Mouse (Mus musculus): Measurements from ENCODE around the gene Ctss. TPM values are rescaled to one million over a fixed set of nuclear protein-coding genes. Genes with fewer than 3 reads are reported as not detected.

Gene Ctss
- polyA plus RNA-seq, 1 experiment: 5.1 TPM

- H3K27ac ChIP-seq (ENCODE audit: insufficient read depth, low read length): no peak overlapping the region
- H3K4me3 ChIP-seq (ENCODE audit: insufficient read depth, low read length): no peak overlapping the region
- TF ChIP-seq POLR2A (IDR thresholded peaks at IDR 0.05; ENCODE audit: low read depth, low read length) (no peak), CTCF (IDR thresholded peaks at IDR 0.05; ENCODE audit: borderline replicate concordance, insufficient read depth, low read length) (no peak)
- H3K4me1 ChIP-seq (ENCODE audit: control insufficient read depth, insufficient read depth, low read length): peaks cover 3% of the 10 kb centered on the region; the same call in 1 of the 2 replicates
Observed at GRCm38 (mm10) chr3:95509348-95509747, 17.2 kb upstream of the Ctss start.

GRCm38 (mm10) chr3:95511611-95512180 lies 14.9 kb upstream of the Ctss start:
- TF ChIP-seq POLR2A (IDR thresholded peaks at IDR 0.05; ENCODE audit: low read depth, low read length): no peak
- no peak for TF ChIP-seq CTCF (IDR thresholded peaks at IDR 0.05; ENCODE audit: borderline replicate concordance, insufficient read depth, low read length)
- H3K27ac ChIP-seq (ENCODE audit: insufficient read depth, low read length): no peak overlapping the region
- H3K4me3 ChIP-seq (ENCODE audit: insufficient read depth, low read length): no peak overlapping the region
- H3K4me1 ChIP-seq (ENCODE audit: control insufficient read depth, insufficient read depth, low read length): peaks cover 3% of the 10 kb centered on the region; the same call in 1 of the 2 replicates

GRCm38 (mm10) chr3:95516614-95517041 lies 10.0 kb upstream of the Ctss start:
- Histone ChIP-seq H3K4me1 (ENCODE audit: control insufficient read depth, insufficient read depth, low read length) (peaks cover 3% of the 10 kb centered on the region; the same call in 1 of the 2 replicates), H3K4me3 (ENCODE audit: insufficient read depth, low read length) (no peak overlapping the region), H3K27ac (ENCODE audit: insufficient read depth, low read length) (no peak overlapping the region)
- TF ChIP-seq POLR2A (IDR thresholded peaks at IDR 0.05; ENCODE audit: low read depth, low read length) (no peak), CTCF (IDR thresholded peaks at IDR 0.05; ENCODE audit: borderline replicate concordance, insufficient read depth, low read length) (no peak)

GRCm38 (mm10) chr3:95517493-95517898 lies 9.1 kb upstream of the Ctss start:
- H3K4me1 ChIP-seq (ENCODE audit: control insufficient read depth, insufficient read depth, low read length): no peaks in the 10 kb centered on the region
- no peak overlapping the region for H3K27ac ChIP-seq (ENCODE audit: insufficient read depth, low read length)
- H3K4me3 ChIP-seq (ENCODE audit: insufficient read depth, low read length): no peak overlapping the region
- no peak for TF ChIP-seq POLR2A (IDR thresholded peaks at IDR 0.05; ENCODE audit: low read depth, low read length)
- peak; percentile 63 for TF ChIP-seq CTCF (IDR thresholded peaks at IDR 0.05; ENCODE audit: borderline replicate concordance, insufficient read depth, low read length)

GRCm38 (mm10) chr3:95518891-95519290 lies 7.7 kb upstream of the Ctss start:
- Histone ChIP-seq H3K4me3 (ENCODE audit: insufficient read depth, low read length) (no peak overlapping the region), H3K4me1 (ENCODE audit: control insufficient read depth, insufficient read depth, low read length) (no peaks in the 10 kb centered on the region), H3K27ac (ENCODE audit: insufficient read depth, low read length) (no peak overlapping the region)
- TF ChIP-seq CTCF (IDR thresholded peaks at IDR 0.05; ENCODE audit: borderline replicate concordance, insufficient read depth, low read length): no peak
- no peak for TF ChIP-seq POLR2A (IDR thresholded peaks at IDR 0.05; ENCODE audit: low read depth, low read length)

GRCm38 (mm10) chr3:95519315-95519714 lies 7.3 kb upstream of the Ctss start:
- TF ChIP-seq POLR2A (IDR thresholded peaks at IDR 0.05; ENCODE audit: low read depth, low read length) (no peak), CTCF (IDR thresholded peaks at IDR 0.05; ENCODE audit: borderline replicate concordance, insufficient read depth, low read length) (no peak)
- Histone ChIP-seq H3K4me1 (ENCODE audit: control insufficient read depth, insufficient read depth, low read length) (no peaks in the 10 kb centered on the region), H3K4me3 (ENCODE audit: insufficient read depth, low read length) (no peak overlapping the region), H3K27ac (ENCODE audit: insufficient read depth, low read length) (no peak overlapping the region)

- TF ChIP-seq CTCF (IDR thresholded peaks at IDR 0.05; ENCODE audit: borderline replicate concordance, insufficient read depth, low read length): no peak
- TF ChIP-seq POLR2A (IDR thresholded peaks at IDR 0.05; ENCODE audit: low read depth, low read length): no peak
- Histone ChIP-seq H3K4me1 (ENCODE audit: control insufficient read depth, insufficient read depth, low read length) (no peaks in the 10 kb centered on the region), H3K4me3 (ENCODE audit: insufficient read depth, low read length) (no peak overlapping the region), H3K27ac (ENCODE audit: insufficient read depth, low read length) (no peak overlapping the region)
Observed at GRCm38 (mm10) chr3:95520100-95520499, 6.5 kb upstream of the Ctss start.

GRCm38 (mm10) chr3:95521168-95521567 lies 5.4 kb upstream of the Ctss start:
- TF ChIP-seq CTCF (IDR thresholded peaks at IDR 0.05; ENCODE audit: borderline replicate concordance, insufficient read depth, low read length) (no peak), POLR2A (IDR thresholded peaks at IDR 0.05; ENCODE audit: low read depth, low read length) (no peak)
- Histone ChIP-seq H3K4me3 (ENCODE audit: insufficient read depth, low read length) (no peak overlapping the region), H3K4me1 (ENCODE audit: control insufficient read depth, insufficient read depth, low read length) (no peaks in the 10 kb centered on the region), H3K27ac (ENCODE audit: insufficient read depth, low read length) (no peak overlapping the region)

- no peak overlapping the region for H3K27ac ChIP-seq (ENCODE audit: insufficient read depth, low read length)
- no peak for TF ChIP-seq CTCF (IDR thresholded peaks at IDR 0.05; ENCODE audit: borderline replicate concordance, insufficient read depth, low read length)
- no peak for TF ChIP-seq POLR2A (IDR thresholded peaks at IDR 0.05; ENCODE audit: low read depth, low read length)
- H3K4me1 ChIP-seq (ENCODE audit: control insufficient read depth, insufficient read depth, low read length): no peaks in the 10 kb centered on the region
Observed at GRCm38 (mm10) chr3:95523662-95524061, 2.9 kb upstream of the Ctss start.

GRCm38 (mm10) chr3:95524673-95525072 lies 1.9 kb upstream of the Ctss start:
- TF ChIP-seq POLR2A (IDR thresholded peaks at IDR 0.05; ENCODE audit: low read depth, low read length): no peak
- no peak for TF ChIP-seq CTCF (IDR thresholded peaks at IDR 0.05; ENCODE audit: borderline replicate concordance, insufficient read depth, low read length)
- Histone ChIP-seq H3K27ac (ENCODE audit: insufficient read depth, low read length) (no peak overlapping the region), H3K4me3 (ENCODE audit: insufficient read depth, low read length) (no peak overlapping the region), H3K4me1 (ENCODE audit: control insufficient read depth, insufficient read depth, low read length) (no peaks in the 10 kb centered on the region)

More at GRCm38 (mm10) chr3:95523662-95524061, 2.9 kb upstream of the Ctss start:
- no peak overlapping the region for H3K4me3 ChIP-seq (ENCODE audit: insufficient read depth, low read length)

All from embryonic fibroblast, embryonic 13.5 days (primary cell).